Mouse (Mus musculus) cortical plate, adult 2 months (tissue): ENCODE data around the gene Bcan.

Experiments used
- CTCF ChIP-seq: fragments of 200-500 bp; IDR thresholded peaks from 2 replicates; pipeline ENCODE4 v1.5.1; 2011; ENCODE audit warnings: mild to moderate bottlenecking, control low read depth, low read length; ENCODE audit not compliant: insufficient read depth; ENCODE audit errors: extremely low read depth
- POLR2A ChIP-seq: fragments of 200-500 bp; IDR thresholded peaks from 2 replicates; pipeline ENCODE4 v1.6.1; 2011; ENCODE audit warnings: mild to moderate bottlenecking, low read length, control low read depth; ENCODE audit not compliant: insufficient read depth; ENCODE audit errors: extremely low read depth

DNA sequence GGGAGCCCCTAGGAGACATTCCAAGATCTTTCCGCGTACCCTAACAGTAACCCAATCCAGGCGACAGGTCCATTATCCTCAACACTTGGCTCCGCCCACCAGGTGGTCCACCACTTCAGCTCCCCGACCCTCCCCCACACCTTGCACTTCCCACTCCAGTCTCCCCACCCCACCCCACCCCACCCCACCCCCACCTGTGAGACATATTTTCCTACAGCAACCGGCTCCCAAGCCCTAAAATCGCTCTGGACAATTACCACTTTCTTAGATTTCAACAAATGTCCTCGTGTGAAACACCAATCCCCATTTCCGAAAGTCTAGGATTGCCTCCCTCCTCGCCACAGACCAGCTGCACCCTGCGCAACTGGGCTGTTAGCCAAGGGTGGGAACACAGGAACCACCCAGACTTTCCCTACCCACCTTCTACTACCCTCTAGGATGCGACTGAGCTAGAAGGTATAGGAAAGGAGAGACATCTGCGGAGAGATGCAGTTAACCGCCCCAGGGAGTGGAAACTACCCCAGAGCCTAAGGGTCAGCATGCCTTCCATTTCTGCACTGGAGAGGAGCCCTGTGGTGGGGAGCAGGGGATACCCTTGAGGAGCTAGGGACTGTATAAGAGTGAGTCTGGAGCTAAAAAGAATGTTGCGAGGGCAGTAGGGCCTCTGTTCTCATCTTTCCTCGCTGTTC is 50.6 kb downstream of the Bcan start:
- TF ChIP-seq CTCF: no peak
- no peak for TF ChIP-seq POLR2A
